Comparison of ENCODE assay signal across 24 mouse cellular contexts in the genomic region with DNA sequence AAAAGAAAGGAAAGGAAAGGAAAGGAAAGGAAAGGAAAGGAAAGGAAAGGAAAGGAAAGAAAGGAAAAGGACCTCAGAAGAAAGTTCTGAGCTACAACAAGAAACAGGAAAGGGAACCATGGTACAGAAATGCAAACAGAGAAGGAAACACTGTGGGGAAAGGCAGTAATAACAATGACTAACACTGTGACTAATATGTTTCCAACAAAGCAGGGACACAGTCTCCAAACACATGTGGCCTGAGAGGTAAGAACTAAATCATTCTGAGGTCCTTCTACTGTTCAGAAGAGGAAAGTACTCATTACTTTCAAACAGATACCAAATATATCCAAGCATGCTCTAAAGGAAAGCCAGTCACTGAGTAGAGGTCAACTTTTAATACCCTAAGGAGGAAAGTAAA. TPM values are rescaled to one million over a fixed set of nuclear protein-coding genes. Genes with fewer than 3 reads are reported as not detected.
DNase-seq lines count a peak whose midpoint lies in the region; ATAC-seq and TF ChIP-seq lines count a peak whose summit lies in the region.
"Had no signal": no experiment of that assay in that cellular context is flagged by ENCODE, and none has a peak within 500 bp of the region (broad histone marks: within the 10 kb centered on the region; RNA-seq: fewer than 3 reads in every experiment).

No protein-coding gene starts in this region.

- no peaks in the 10 kb centered on the region for H3K79me3 ChIP-seq in C2C12 (ENCODE audit: low read depth)

- H3K4me1 ChIP-seq in intestine, postnatal 0 days (replicated peaks; ENCODE audit: control insufficient read depth, insufficient read depth, low read length): no peaks in the 10 kb centered on the region
- no peaks in the 10 kb centered on the region for H3K4me1 ChIP-seq in intestine, embryonic 16.5 days (ENCODE audit: control insufficient read depth, insufficient read depth, low read length)
- peaks cover 33% of the 10 kb centered on the region for H3K4me1 ChIP-seq in bone marrow macrophage, adult 2 months (ENCODE audit: control insufficient read depth, insufficient read depth, low read length)
- H3K4me1 ChIP-seq in small intestine, adult 2 months (ENCODE audit: control insufficient read depth, insufficient read depth, insufficient read length, low read length): peaks cover 11% of the 10 kb centered on the region
- H3K4me1 ChIP-seq: forebrain, embryonic 10.5 days; hindbrain, embryonic 13.5 days; midbrain, embryonic 10.5 days had no signal

- no peak for DNase-seq in heart, adult 9 months (ENCODE audit: low spot score in 2 of 2)
- no peak for DNase-seq in yolk sac, embryonic 10.5 days (ENCODE audit: low spot score)
- DNase-seq: adrenal gland, adult 8-10 months; cerebellum, adult 8-10 months; gastrocnemius, postnatal 36 days; heart, adult 2 months; kidney, adult 8-10 months; kidney, postnatal 25 days; liver, embryonic 13.5 days; lung, adult 2 months; lung, postnatal 36 days; right cerebral cortex, postnatal 25 days; thymus, postnatal 25 days had no signal

- no peaks in the 10 kb centered on the region for H3K36me3 ChIP-seq in intestine, postnatal 0 days (ENCODE audit: control insufficient read depth, insufficient read depth)
- H3K36me3 ChIP-seq in intestine, embryonic 16.5 days (ENCODE audit: control insufficient read depth, insufficient read depth, low read length): no peaks in the 10 kb centered on the region
- H3K36me3 ChIP-seq in C2C12 (ENCODE audit: control insufficient read depth, insufficient read depth): no peaks in the 10 kb centered on the region
- no peaks in the 10 kb centered on the region for H3K36me3 ChIP-seq in small intestine, adult 2 months (ENCODE audit: control insufficient read depth, insufficient read depth, low read length)
- H3K36me3 ChIP-seq: forebrain, embryonic 10.5 days; hindbrain, embryonic 13.5 days; liver, embryonic 13.5 days; midbrain, embryonic 10.5 days had no signal

- no peak for TF ChIP-seq CTCF in intestine, postnatal 0 days (IDR thresholded peaks at IDR 0.05; ENCODE audit: low read depth)
- TF ChIP-seq CTCF in C2C12 (IDR thresholded peaks at IDR 0.05; ENCODE audit: control insufficient read depth, insufficient read depth, insufficient read length): no peak
- no peak for TF ChIP-seq CTCF in bone marrow macrophage, adult 2 months (IDR thresholded peaks at IDR 0.05; ENCODE audit: low read depth, low read length)
- TF ChIP-seq CTCF in small intestine, adult 2 months (IDR thresholded peaks at IDR 0.05; ENCODE audit: extremely low read depth, insufficient read length, insufficient replicate concordance, low read depth, low read length): no peak

- no peak overlapping the region for H3K9ac ChIP-seq in intestine, postnatal 0 days (ENCODE audit: low read depth, low read length)
- H3K9ac ChIP-seq in intestine, embryonic 16.5 days (ENCODE audit: low read depth, low read length): no peak overlapping the region
- H3K9ac ChIP-seq: hindbrain, embryonic 13.5 days; liver, embryonic 13.5 days had no signal

- H3K4me3 ChIP-seq in intestine, postnatal 0 days (ENCODE audit: low read depth, low read length): no peak overlapping the region
- no peak overlapping the region for H3K4me3 ChIP-seq in intestine, embryonic 16.5 days (ENCODE audit: low read length)
- no peak overlapping the region for H3K4me3 ChIP-seq in C2C12 (ENCODE audit: insufficient read depth, poor library complexity, severe bottlenecking)
- peak overlapping the region; percentile 26; the same call in 1 of the 2 replicates for H3K4me3 ChIP-seq in bone marrow macrophage, adult 2 months (ENCODE audit: insufficient read depth, low read length)
- no peak overlapping the region for H3K4me3 ChIP-seq in small intestine, adult 2 months (ENCODE audit: low read depth, low read length)
- H3K4me3 ChIP-seq: forebrain, embryonic 10.5 days; heart, adult 2 months; hindbrain, embryonic 13.5 days; layer of hippocampus, adult 2 months; liver, embryonic 13.5 days; midbrain, embryonic 10.5 days had no signal

- H3K4me2 ChIP-seq in intestine, postnatal 0 days (replicated peaks; ENCODE audit: low read depth): no peak overlapping the region
- H3K4me2 ChIP-seq in intestine, embryonic 16.5 days (ENCODE audit: low read depth, low read length): no peak overlapping the region
- H3K4me2 ChIP-seq: hindbrain, embryonic 13.5 days; liver, embryonic 13.5 days had no signal

- no peaks in the 10 kb centered on the region for H3K27me3 ChIP-seq in intestine, postnatal 0 days (replicated peaks; ENCODE audit: control insufficient read depth, insufficient read depth, low read length)
- H3K27me3 ChIP-seq in intestine, embryonic 16.5 days (replicated peaks; ENCODE audit: control insufficient read depth, insufficient read depth, low read length): no peaks in the 10 kb centered on the region
- H3K27me3 ChIP-seq in C2C12 (ENCODE audit: control insufficient read depth, insufficient read depth, insufficient read length): no peaks in the 10 kb centered on the region
- no peaks in the 10 kb centered on the region for H3K27me3 ChIP-seq in small intestine, adult 2 months (ENCODE audit: control insufficient read depth, insufficient read depth, low read length)
- H3K27me3 ChIP-seq: hindbrain, embryonic 13.5 days; liver, embryonic 13.5 days had no signal

- no peaks in the 10 kb centered on the region for H3K9me3 ChIP-seq in intestine, postnatal 0 days (ENCODE audit: control insufficient read depth)
- H3K9me3 ChIP-seq in intestine, embryonic 16.5 days (ENCODE audit: control insufficient read depth, low read length): no peaks in the 10 kb centered on the region
- H3K9me3 ChIP-seq: forebrain, embryonic 10.5 days; hindbrain, embryonic 13.5 days; liver, embryonic 13.5 days; midbrain, embryonic 10.5 days had no signal

- no peak for TF ChIP-seq POLR2A in bone marrow macrophage, adult 2 months (IDR thresholded peaks at IDR 0.05; ENCODE audit: borderline replicate concordance, low read depth, low read length)
- no peak for TF ChIP-seq POLR2A in small intestine, adult 2 months (IDR thresholded peaks at IDR 0.05; ENCODE audit: low read depth, low read length)

- ATAC-seq in intestine, postnatal 0 days: no peak
- no peak for ATAC-seq in intestine, embryonic 16.5 days
- ATAC-seq in inflammation-experienced regulatory T-cells, adult 6 months: no peak
- ATAC-seq: forebrain, embryonic 16.5 days had no signal

- H3K79me2 ChIP-seq in C2C12 (ENCODE audit: control insufficient read depth, insufficient read depth): no peaks in the 10 kb centered on the region

- peak overlapping the region; percentile 46 for H3K27ac ChIP-seq in intestine, postnatal 0 days (ENCODE audit: low read depth, low read length)
- no peak overlapping the region for H3K27ac ChIP-seq in intestine, embryonic 16.5 days (ENCODE audit: low read length)
- H3K27ac ChIP-seq in bone marrow macrophage, adult 2 months (ENCODE audit: insufficient read depth, low read depth, low read length): peak overlapping the region; percentile 71
- peak overlapping the region; percentile 20; the same call in 1 of the 2 replicates for H3K27ac ChIP-seq in small intestine, adult 2 months (ENCODE audit: insufficient read depth, low read depth, low read length)
- H3K27ac ChIP-seq: forebrain, embryonic 10.5 days; heart, adult 2 months; hindbrain, embryonic 13.5 days; layer of hippocampus, adult 2 months; liver, embryonic 13.5 days; midbrain, embryonic 10.5 days had no signal

- no peak overlapping the region for H3ac ChIP-seq in C2C12 (ENCODE audit: control insufficient read depth, insufficient read length, low read depth)

TF ChIP-seq in C2C12, 6 proteins besides CTCF, POLR2A, EP300 and RAD21:
- TF ChIP-seq MAX (IDR thresholded peaks at IDR 0.05) (peak; percentile 74), FOSL1 (IDR thresholded peaks at IDR 0.05; ENCODE audit: insufficient read depth, low read length, poor library complexity, severe bottlenecking) (peak; percentile 67), CEBPB (IDR thresholded peaks at IDR 0.05; ENCODE audit: low read depth) (no peak), MYOD1 (IDR thresholded peaks at IDR 0.05; ENCODE audit: control insufficient read depth, insufficient read length, low read depth) (peak; percentile 42), USF1 (IDR thresholded peaks at IDR 0.05; ENCODE audit: low read depth) (peak; percentile 22)

RNA-seq across cellular contexts. Expression of gene Rrp1b, which starts 41.8 kb away (rescaled TPM):
- polyA plus RNA-seq in intestine, postnatal 0 days (2015; fragmentation: Nextera tagmentation; extraction: Ambion mirVana): 11.6 and 14.5 TPM in 2 replicates
- polyA plus RNA-seq in intestine, embryonic 16.5 days (2015; fragmentation: Nextera tagmentation; extraction: Ambion mirVana): 41.2 and 49.5 TPM in 2 replicates
- polyA plus RNA-seq in C2C12 (2012; fragmentation: generic; extraction: Trizol): 21.0 TPM
- 9.6 and 11.2 TPM in 2 replicates for polyA plus RNA-seq in bone marrow macrophage, adult 2 months (2012; ENCODE audit: insufficient read depth, insufficient read length, missing spikeins)
- polyA plus RNA-seq in small intestine, adult 2 months (2012; rRNA removed): 2.7 and 2.8 TPM in 2 replicates
- 10 to 100 TPM; 59.8 to 76.9 (median 64.4) TPM for polyA plus RNA-seq in inflammation-experienced regulatory T-cells, adult 6 months (2017; shearing (Covaris generic))

RNA-seq across cellular contexts. Expression of gene Hsf2bp, which starts 42.0 kb away (rescaled TPM):
- 4.1 and 5.3 TPM in 2 replicates for polyA plus RNA-seq in intestine, postnatal 0 days (2015; fragmentation: Nextera tagmentation; extraction: Ambion mirVana)
- 0.15 and 0.53 TPM in 2 replicates for polyA plus RNA-seq in intestine, embryonic 16.5 days (2015; fragmentation: Nextera tagmentation; extraction: Ambion mirVana)
- 1.1 TPM for polyA plus RNA-seq in C2C12 (2012; fragmentation: generic; extraction: Trizol)
- polyA plus RNA-seq in bone marrow macrophage, adult 2 months (2012; ENCODE audit: insufficient read depth, insufficient read length, missing spikeins): 0.55 TPM in 1 of 2 replicates, not detected in the other
- polyA plus RNA-seq in small intestine, adult 2 months (2012; rRNA removed): 0.14 and 0.15 TPM in 2 replicates
- 1 to 10 TPM in 2 of 3 experiments, under 1 TPM in 1; 0.57 to 5.1 (median 3.2) TPM for polyA plus RNA-seq in inflammation-experienced regulatory T-cells, adult 6 months (2017; shearing (Covaris generic))
